Comparison of ENCODE assay signal across 7 mouse cellular contexts in the genomic region with DNA sequence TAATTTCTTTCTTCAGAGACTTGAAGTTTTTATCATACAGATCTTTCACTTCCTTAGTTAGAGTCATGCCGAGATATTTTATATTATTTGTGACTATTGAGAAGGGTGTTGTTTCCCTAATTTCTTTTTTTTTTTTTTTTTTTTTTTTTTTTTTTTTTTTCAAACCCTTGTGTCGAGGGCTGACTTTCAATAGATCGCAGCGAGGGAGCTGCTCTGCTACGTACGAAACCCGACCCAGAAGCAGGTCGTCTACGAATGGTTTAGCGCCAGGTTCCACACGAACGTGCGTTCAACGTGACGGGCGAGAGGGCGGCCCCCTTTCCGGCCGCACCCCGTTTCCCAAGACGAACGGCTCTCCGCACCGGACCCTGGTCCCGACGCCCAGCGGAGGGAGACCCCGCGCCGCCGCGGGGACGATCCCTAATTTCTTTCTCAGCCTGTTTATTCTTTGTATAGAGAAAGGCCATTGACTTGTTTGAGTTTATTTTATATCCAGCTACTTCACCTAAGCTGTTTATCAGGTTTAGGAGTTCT.
DNase-seq lines count a peak whose midpoint lies in the region; ATAC-seq lines count a peak whose summit lies in the region.
"Not testable (repeated sequence)": the region's sequence is repeated elsewhere in the genome, so short reads cannot be mapped to it uniquely, and the experiment has no call there.

No protein-coding gene starts in this region.

- DNase-seq in adrenal gland, postnatal 10 days = peak; percentile 88
- peak; percentile 36 for DNase-seq in embryonic facial prominence, embryonic 10.5 days (ENCODE audit: low spot score)
- peak; percentile 19 to 47 for DNase-seq in kidney, adult 8-10 months
- peak; percentile 53 for DNase-seq in limb, embryonic 11.5 days (ENCODE audit: low spot score)
- DNase-seq in spleen, postnatal 14 days (ENCODE audit: low spot score in 2 of 2) = peak; percentile 41 to 70

- not testable (repeated sequence) for H3K9me3 ChIP-seq in embryonic facial prominence, embryonic 10.5 days; heart, embryonic 12.5 days (replicated peaks); limb, embryonic 11.5 days (ENCODE audit: control insufficient read depth, low read length); midbrain, embryonic 12.5 days

- H3K4me3 ChIP-seq in embryonic facial prominence, embryonic 10.5 days; heart, embryonic 12.5 days; limb, embryonic 11.5 days (ENCODE audit: low read depth, low read length); midbrain, embryonic 12.5 days: not testable (repeated sequence)

- ATAC-seq in heart, embryonic 12.5 days (ENCODE audit: insufficient number of reproducible peaks, low FRiP score) = peak; percentile 92
- ATAC-seq in limb, embryonic 11.5 days (ENCODE audit: insufficient number of reproducible peaks, low FRiP score, low TSS enrichment, low read depth) = peak; percentile 72; the same call in 1 of the 2 replicates
- 0 out of 2 replicates have a peak, but pooled peaks have one; percentile 38 for ATAC-seq in midbrain, embryonic 12.5 days (ENCODE audit: low FRiP score, low read depth)

- H3K4me2 ChIP-seq in heart, embryonic 12.5 days; limb, embryonic 11.5 days (ENCODE audit: low read depth, severe bottlenecking); midbrain, embryonic 12.5 days (replicated peaks): not testable (repeated sequence)

- not testable (repeated sequence) for H3K27ac ChIP-seq in embryonic facial prominence, embryonic 10.5 days (replicated peaks); heart, embryonic 12.5 days (ENCODE audit: poor library complexity, severe bottlenecking); limb, embryonic 11.5 days (replicated peaks; ENCODE audit: low read depth, low read length); midbrain, embryonic 12.5 days (replicated peaks)

- not testable (repeated sequence) for H3K36me3 ChIP-seq in embryonic facial prominence, embryonic 10.5 days (replicated peaks); heart, embryonic 12.5 days; limb, embryonic 11.5 days (ENCODE audit: control insufficient read depth, insufficient read depth, low read length); midbrain, embryonic 12.5 days

- WGBS in embryonic facial prominence, embryonic 10.5 days = 73% methylated on average over 33 of the region's 33 CpGs
- 67% methylated on average over 33 of the region's 33 CpGs for WGBS in heart, embryonic 12.5 days
- WGBS in limb, embryonic 11.5 days = 75% methylated on average over 33 of the region's 33 CpGs
- 72% methylated on average over 33 of the region's 33 CpGs for WGBS in midbrain, embryonic 12.5 days

- H3K4me1 ChIP-seq in embryonic facial prominence, embryonic 10.5 days; heart, embryonic 12.5 days (replicated peaks); limb, embryonic 11.5 days (ENCODE audit: control insufficient read depth, insufficient read depth, low read length); midbrain, embryonic 12.5 days: not testable (repeated sequence)

- not testable (repeated sequence) for H3K9ac ChIP-seq in heart, embryonic 12.5 days; limb, embryonic 11.5 days (ENCODE audit: low read length); midbrain, embryonic 12.5 days (replicated peaks)

- not testable (repeated sequence) for H3K27me3 ChIP-seq in embryonic facial prominence, embryonic 10.5 days (replicated peaks; ENCODE audit: low read depth, poor library complexity, severe bottlenecking); heart, embryonic 12.5 days (replicated peaks); limb, embryonic 11.5 days (ENCODE audit: control insufficient read depth, insufficient read depth, low read length); midbrain, embryonic 12.5 days

Comparison
In these comparisons a context has a peak if more than half of its experiments do, and no peak if none do; other contexts are left out.
1. DNase-seq: peak in every context shown above with its lines; median percentile 88 in adrenal gland, postnatal 10 days; 56 in spleen, postnatal 14 days; 53 in limb, embryonic 11.5 days; 36 in embryonic facial prominence, embryonic 10.5 days; 33 in kidney, adult 8-10 months.
2. ATAC-seq: peak in every context shown above with its lines; median percentile 92 in heart, embryonic 12.5 days; 72 in limb, embryonic 11.5 days; 38 in midbrain, embryonic 12.5 days.